Mouse (Mus musculus) stomach, embryonic 15.5 days (tissue): Measurements from ENCODE around the gene Cacna1e. TPM values are rescaled to one million over a fixed set of nuclear protein-coding genes. Genes with fewer than 3 reads are reported as not detected.

Experiments
- ATAC-seq: fragments of 200-750 bp; cut with Nextera tagmentation; 2 replicates; pipeline ENCODE4 v1.8.0; 2017; ENCODE audit warnings: low read depth, moderate number of reproducible peaks, moderate TSS enrichment; ENCODE audit not compliant: insufficient read depth, low FRiP score
- H3K27ac ChIP-seq: fragments of 300-500 bp; sonication (generic); 2 replicates; pipeline ENCODE4 v1.5.1; 2015; ENCODE audit warnings: mild to moderate bottlenecking, inconsistent platforms
- H3K27me3 ChIP-seq: fragments of 300-500 bp; sonication (generic); replicated peaks from 2 replicates; pipeline ENCODE4 v1.6.1; 2015; ENCODE audit warnings: inconsistent platforms
- H3K36me3 ChIP-seq: fragments of 300-500 bp; sonication (generic); 2 replicates; pipeline ENCODE4 v1.6.1; 2015; ENCODE audit warnings: inconsistent platforms
- H3K4me1 ChIP-seq: fragments of 300-500 bp; sonication (generic); 2 replicates; pipeline ENCODE4 v1.6.1; 2015; ENCODE audit warnings: inconsistent platforms
- H3K4me2 ChIP-seq: fragments of 300-500 bp; sonication (generic); 2 replicates; pipeline ENCODE4 v1.6.1; 2015; ENCODE audit warnings: mild to moderate bottlenecking, inconsistent platforms
- H3K4me3 ChIP-seq: fragments of 300-500 bp; sonication (generic); replicated peaks from 2 replicates; pipeline ENCODE4 v1.5.1; 2015; ENCODE audit warnings: inconsistent platforms
- H3K9ac ChIP-seq: fragments of 300-500 bp; sonication (generic); 2 replicates; pipeline ENCODE4 v1.6.1; 2015; ENCODE audit warnings: inconsistent platforms
- H3K9me3 ChIP-seq: fragments of 300-500 bp; sonication (generic); 2 replicates; pipeline ENCODE4 v1.6.1; 2016; ENCODE audit warnings: inconsistent platforms
- WGBS: fragments of 180-500 bp; shearing (Covaris S2); methylation state at CpG from one replicate; pipeline ENCODE4 v1.1.7; 2015; 5-methylcytosine and 5-hydroxymethylcytosine counted together
- polyA plus RNA-seq: library from polyadenylated mRNA; unstranded; fragments of >200 nt; fragmentation: Nextera tagmentation; extraction: Ambion mirVana; gene quantifications from 2 replicates; pipeline ENCODE4 v1.2.1, GENCODE M21; 2015

Gene Cacna1e
- polyA plus RNA-seq, 1 experiment from 2014 or later: 1.3 TPM

GRCm38 (mm10) chr1:154798771-154799170 is 85.5 kb downstream of the Cacna1e start:
- 69% methylated on average over 2 of the region's 2 CpGs for WGBS
- Histone ChIP-seq H3K36me3 (no peaks in the 10 kb centered on the region), H3K9me3 (no peaks in the 10 kb centered on the region), H3K27ac (no peak overlapping the region), H3K4me1 (no peaks in the 10 kb centered on the region), H3K27me3 (no peaks in the 10 kb centered on the region), H3K9ac (no peak overlapping the region), H3K4me2 (no peak overlapping the region), H3K4me3 (no peak overlapping the region)
- no peak for ATAC-seq

GRCm38 (mm10) chr1:154796685-154797084 is 87.6 kb downstream of the Cacna1e start:
- Histone ChIP-seq H3K9me3 (no peaks in the 10 kb centered on the region), H3K27ac (no peak overlapping the region), H3K9ac (no peak overlapping the region), H3K27me3 (no peaks in the 10 kb centered on the region), H3K4me2 (no peak overlapping the region), H3K4me3 (no peak overlapping the region), H3K36me3 (no peaks in the 10 kb centered on the region), H3K4me1 (no peaks in the 10 kb centered on the region)
- 47% methylated on average over 2 of the region's 2 CpGs for WGBS
- no peak for ATAC-seq

- Histone ChIP-seq H3K4me1 (no peaks in the 10 kb centered on the region), H3K4me2 (no peak overlapping the region), H3K27ac (no peak overlapping the region), H3K27me3 (no peaks in the 10 kb centered on the region), H3K4me3 (no peak overlapping the region), H3K9ac (no peak overlapping the region), H3K9me3 (no peaks in the 10 kb centered on the region), H3K36me3 (no peaks in the 10 kb centered on the region)
- ATAC-seq: no peak
- 68% methylated on average over 8 of the region's 8 CpGs for WGBS
Observed at GRCm38 (mm10) chr1:154794518-154794951, 89.8 kb downstream of the Cacna1e start.

- H3K9ac ChIP-seq: no peak overlapping the region
- 46% methylated on average over 13 of the region's 13 CpGs for WGBS
- no peak overlapping the region for H3K4me3 ChIP-seq
- no peaks in the 10 kb centered on the region for H3K27me3 ChIP-seq
- H3K36me3 ChIP-seq: no peaks in the 10 kb centered on the region
- no peak overlapping the region for H3K4me2 ChIP-seq
- no peaks in the 10 kb centered on the region for H3K9me3 ChIP-seq
- H3K27ac ChIP-seq: no peak overlapping the region; the same call in 1 of the 2 replicates
- no peak for ATAC-seq
- no peaks in the 10 kb centered on the region for H3K4me1 ChIP-seq
Observed at GRCm38 (mm10) chr1:154791544-154792174, 92.6 kb downstream of the Cacna1e start.

GRCm38 (mm10) chr1:154788491-154788890 is 95.8 kb downstream of the Cacna1e start:
- H3K4me1 ChIP-seq: peaks cover 11% of the 10 kb centered on the region; the same call in 1 of the 2 replicates
- H3K4me3 ChIP-seq: no peak overlapping the region
- no peaks in the 10 kb centered on the region for H3K36me3 ChIP-seq
- H3K9me3 ChIP-seq: no peaks in the 10 kb centered on the region
- ATAC-seq: no peak
- WGBS: 74% methylated on average over 4 of the region's 4 CpGs
- no peak overlapping the region for H3K4me2 ChIP-seq
- H3K27ac ChIP-seq: no peak overlapping the region
- no peaks in the 10 kb centered on the region for H3K27me3 ChIP-seq
- H3K9ac ChIP-seq: no peak overlapping the region

GRCm38 (mm10) chr1:154788069-154788468 is 96.2 kb downstream of the Cacna1e start:
- H3K27me3 ChIP-seq: no peaks in the 10 kb centered on the region
- 11% methylated on average over 5 of the region's 5 CpGs for WGBS
- ATAC-seq: no peak
- H3K36me3 ChIP-seq: no peaks in the 10 kb centered on the region
- no peak overlapping the region for H3K4me3 ChIP-seq
- no peaks in the 10 kb centered on the region for H3K9me3 ChIP-seq
- no peak overlapping the region for H3K9ac ChIP-seq
- peaks cover 11% of the 10 kb centered on the region; the same call in 1 of the 2 replicates for H3K4me1 ChIP-seq
- no peak overlapping the region for H3K27ac ChIP-seq
- H3K4me2 ChIP-seq: no peak overlapping the region

GRCm38 (mm10) chr1:154787418-154787817 is 96.9 kb downstream of the Cacna1e start:
- ATAC-seq: no peak
- H3K9ac ChIP-seq: no peak overlapping the region
- peaks cover 11% of the 10 kb centered on the region; the same call in 1 of the 2 replicates for H3K4me1 ChIP-seq
- H3K4me3 ChIP-seq: no peak overlapping the region
- no peak overlapping the region for H3K4me2 ChIP-seq
- no peak overlapping the region for H3K27ac ChIP-seq
- no peaks in the 10 kb centered on the region for H3K36me3 ChIP-seq
- WGBS: 45% methylated on average over 5 of the region's 5 CpGs
- no peaks in the 10 kb centered on the region for H3K27me3 ChIP-seq
- no peaks in the 10 kb centered on the region for H3K9me3 ChIP-seq

- Histone ChIP-seq H3K36me3 (no peaks in the 10 kb centered on the region), H3K4me3 (no peak overlapping the region), H3K9me3 (no peaks in the 10 kb centered on the region), H3K4me2 (peak overlapping the region; percentile 28), H3K4me1 (peaks cover 11% of the 10 kb centered on the region; the same call in 1 of the 2 replicates), H3K27me3 (no peaks in the 10 kb centered on the region), H3K27ac (no peak overlapping the region), H3K9ac (no peak overlapping the region)
- 8% methylated on average over 4 of the region's 4 CpGs for WGBS
- ATAC-seq: peak; percentile 61; the same call in 1 of the 2 replicates
Observed at GRCm38 (mm10) chr1:154786243-154786669, 98.0 kb downstream of the Cacna1e start.

- Histone ChIP-seq H3K36me3 (no peaks in the 10 kb centered on the region), H3K4me2 (peak overlapping the region; percentile 10; the same call in 1 of the 2 replicates), H3K27ac (no peak overlapping the region), H3K9me3 (no peaks in the 10 kb centered on the region), H3K27me3 (no peaks in the 10 kb centered on the region), H3K9ac (no peak overlapping the region), H3K4me3 (no peak overlapping the region), H3K4me1 (peaks cover 11% of the 10 kb centered on the region; the same call in 1 of the 2 replicates)
- no peak for ATAC-seq
- WGBS: 21% methylated on average over 12 of the region's 12 CpGs
Observed at GRCm38 (mm10) chr1:154784862-154785261, 99.4 kb downstream of the Cacna1e start.

- ATAC-seq: no peak
- Histone ChIP-seq H3K4me2 (no peak overlapping the region), H3K9me3 (no peaks in the 10 kb centered on the region), H3K4me1 (peaks cover 11% of the 10 kb centered on the region; the same call in 1 of the 2 replicates), H3K27me3 (no peaks in the 10 kb centered on the region), H3K4me3 (no peak overlapping the region), H3K36me3 (no peaks in the 10 kb centered on the region), H3K9ac (no peak overlapping the region), H3K27ac (no peak overlapping the region)
- WGBS: 82% methylated on average over 1 of the region's 1 CpGs
Observed at GRCm38 (mm10) chr1:154783521-154783920, 100.8 kb downstream of the Cacna1e start.

- Histone ChIP-seq H3K9me3 (no peaks in the 10 kb centered on the region), H3K4me2 (no peak overlapping the region), H3K4me1 (0 out of 2 replicates have a peak, but pooled peaks cover 3% of the 10 kb centered on the region), H3K27me3 (no peaks in the 10 kb centered on the region), H3K27ac (no peak overlapping the region), H3K4me3 (no peak overlapping the region), H3K36me3 (no peaks in the 10 kb centered on the region), H3K9ac (no peak overlapping the region)
- no peak for ATAC-seq
- 39% methylated on average over 11 of the region's 11 CpGs for WGBS
Observed at GRCm38 (mm10) chr1:154779908-154780514, 104.3 kb downstream of the Cacna1e start.

- Histone ChIP-seq H3K36me3 (no peaks in the 10 kb centered on the region), H3K4me3 (no peak overlapping the region), H3K9ac (no peak overlapping the region), H3K27ac (no peak overlapping the region), H3K9me3 (no peaks in the 10 kb centered on the region), H3K27me3 (no peaks in the 10 kb centered on the region), H3K4me1 (no peaks in the 10 kb centered on the region), H3K4me2 (no peak overlapping the region)
- no peak for ATAC-seq
- 53% methylated on average over 4 of the region's 4 CpGs for WGBS
Observed at GRCm38 (mm10) chr1:154776344-154776743, 108.0 kb downstream of the Cacna1e start.
